Comparison of ENCODE assay signal across 21 mouse cellular contexts in genomic region chr13:118643138-118643537, GRCm38 (mm10). TPM values are rescaled to one million over a fixed set of nuclear protein-coding genes. Genes with fewer than 3 reads are reported as not detected.
A peak's percentile ranks its signal among the peaks of the same experiment; 100 is the strongest.
DNase-seq lines count a peak whose midpoint lies in the region; ATAC-seq and TF ChIP-seq lines count a peak whose summit lies in the region.
"Had no signal": no experiment of that assay in that cellular context is flagged by ENCODE, and none has a peak within 500 bp of the region (broad histone marks: within the 10 kb centered on the region; RNA-seq: fewer than 3 reads in every experiment).

No protein-coding gene starts in this region.

- H3K4me1 ChIP-seq in kidney, embryonic 14.5 days (ENCODE audit: control insufficient read depth, insufficient read depth, low read length): no peaks in the 10 kb centered on the region
- no peaks in the 10 kb centered on the region for H3K4me1 ChIP-seq in kidney, embryonic 16.5 days (ENCODE audit: insufficient read depth, low read length)
- peaks cover 3% of the 10 kb centered on the region; the same call in 1 of the 2 replicates for H3K4me1 ChIP-seq in kidney, adult 2 months (ENCODE audit: control insufficient read depth, insufficient read depth, low read length)
- H3K4me1 ChIP-seq: embryonic facial prominence, embryonic 13.5 days; embryonic facial prominence, embryonic 15.5 days; forebrain, embryonic 10.5 days; forebrain, embryonic 12.5 days had no signal

- no peak for DNase-seq in kidney, postnatal 14 days
- no peak for DNase-seq in kidney, adult 2 months
- DNase-seq: adrenal gland, adult 2 months; adrenal gland, postnatal 10 days; adrenal gland, postnatal 25 days; cerebellum, adult 11 months; cerebellum, adult 18-20 months; cerebellum, adult 8-10 months; cerebellum, adult 9-11 months; cerebellum, postnatal 14 days; cerebellum, postnatal 36 days; embryo, embryonic 11 days had no signal

- no peak overlapping the region for H3K27ac ChIP-seq in kidney, embryonic 14.5 days (ENCODE audit: low read depth, low read length)
- no peak overlapping the region for H3K27ac ChIP-seq in kidney, embryonic 16.5 days (ENCODE audit: low read length)
- no peak overlapping the region for H3K27ac ChIP-seq in kidney, adult 2 months (ENCODE audit: insufficient read depth, low read depth, low read length)
- H3K27ac ChIP-seq: embryonic facial prominence, embryonic 13.5 days; embryonic facial prominence, embryonic 15.5 days; forebrain, embryonic 10.5 days; forebrain, embryonic 12.5 days had no signal

- no peak overlapping the region for H3K4me3 ChIP-seq in kidney, embryonic 14.5 days (ENCODE audit: low read length)
- H3K4me3 ChIP-seq in kidney, embryonic 16.5 days (ENCODE audit: low read length): no peak overlapping the region
- no peak overlapping the region for H3K4me3 ChIP-seq in kidney, adult 2 months (ENCODE audit: insufficient read depth, low read depth, low read length)
- H3K4me3 ChIP-seq: embryonic facial prominence, embryonic 13.5 days; embryonic facial prominence, embryonic 15.5 days; erythroblast, embryonic 14.5 days; forebrain, embryonic 10.5 days; forebrain, embryonic 12.5 days had no signal

- H3K9me3 ChIP-seq in kidney, embryonic 14.5 days (ENCODE audit: control insufficient read depth, low read length): no peaks in the 10 kb centered on the region
- H3K9me3 ChIP-seq in kidney, embryonic 16.5 days (ENCODE audit: low read length): no peaks in the 10 kb centered on the region
- H3K9me3 ChIP-seq: embryonic facial prominence, embryonic 13.5 days; embryonic facial prominence, embryonic 15.5 days; forebrain, embryonic 10.5 days; forebrain, embryonic 12.5 days had no signal

- 30% methylated on average over 6 of the region's 6 CpGs for WGBS in kidney, embryonic 14.5 days
- 26% methylated on average over 6 of the region's 6 CpGs for WGBS in kidney, embryonic 16.5 days
- WGBS in kidney, adult 2 months: 25% methylated on average over 6 of the region's 6 CpGs

- no peaks in the 10 kb centered on the region for H3K27me3 ChIP-seq in kidney, embryonic 14.5 days (ENCODE audit: control insufficient read depth, insufficient read depth, low read length)
- H3K27me3 ChIP-seq in kidney, embryonic 16.5 days (ENCODE audit: insufficient read depth, low read length): no peaks in the 10 kb centered on the region
- H3K27me3 ChIP-seq in kidney, adult 2 months (replicated peaks; ENCODE audit: control insufficient read depth, insufficient read depth, low read length): no peaks in the 10 kb centered on the region
- H3K27me3 ChIP-seq: embryonic facial prominence, embryonic 13.5 days; embryonic facial prominence, embryonic 15.5 days; forebrain, embryonic 12.5 days had no signal

- TF ChIP-seq POLR2A in kidney, adult 2 months (IDR thresholded peaks at IDR 0.05; ENCODE audit: low read depth, low read length): no peak

- no peak overlapping the region for H3K9ac ChIP-seq in kidney, embryonic 14.5 days (ENCODE audit: low read depth, low read length)
- H3K9ac ChIP-seq in kidney, embryonic 16.5 days (replicated peaks; ENCODE audit: low read length): no peak overlapping the region
- H3K9ac ChIP-seq: embryonic facial prominence, embryonic 13.5 days; embryonic facial prominence, embryonic 15.5 days; forebrain, embryonic 12.5 days had no signal

- ATAC-seq in kidney, embryonic 14.5 days (ENCODE audit: low FRiP score, low TSS enrichment): peak; percentile 95
- ATAC-seq in kidney, embryonic 16.5 days (ENCODE audit: low FRiP score, low TSS enrichment): peak; percentile 91
- ATAC-seq: forebrain, embryonic 14.5 days; forebrain, embryonic 16.5 days had no signal

- no peak overlapping the region for H3K4me2 ChIP-seq in kidney, embryonic 14.5 days (replicated peaks; ENCODE audit: low read depth, low read length)
- no peak overlapping the region for H3K4me2 ChIP-seq in kidney, embryonic 16.5 days (replicated peaks; ENCODE audit: low read depth, low read length)
- H3K4me2 ChIP-seq: embryonic facial prominence, embryonic 13.5 days; embryonic facial prominence, embryonic 15.5 days; forebrain, embryonic 12.5 days had no signal

- no peaks in the 10 kb centered on the region for H3K36me3 ChIP-seq in kidney, embryonic 14.5 days (ENCODE audit: control insufficient read depth, insufficient read depth, low read length)
- H3K36me3 ChIP-seq in kidney, embryonic 16.5 days (ENCODE audit: insufficient read depth, low read length): no peaks in the 10 kb centered on the region
- no peaks in the 10 kb centered on the region for H3K36me3 ChIP-seq in kidney, adult 2 months (ENCODE audit: control insufficient read depth, insufficient read depth, low read length)
- H3K36me3 ChIP-seq: embryonic facial prominence, embryonic 13.5 days; embryonic facial prominence, embryonic 15.5 days; forebrain, embryonic 10.5 days; forebrain, embryonic 12.5 days had no signal

- no peak for TF ChIP-seq CTCF in kidney, adult 2 months (conservative IDR thresholded peaks at IDR 0.05; ENCODE audit: insufficient read depth, insufficient read length, low read depth, low read length)

RNA-seq across cellular contexts. Expression of gene Fgf10, which starts 26.5 kb away (rescaled TPM):
- 3.4 and 5.2 TPM in 2 replicates for polyA plus RNA-seq in kidney, embryonic 14.5 days (2014; fragmentation: Nextera tagmentation; extraction: Ambion mirVana)
- 4.3 and 5.4 TPM in 2 replicates for polyA plus RNA-seq in kidney, embryonic 16.5 days (2015; fragmentation: Nextera tagmentation; extraction: Ambion mirVana)
- 0.39 and 0.42 TPM in 2 replicates for polyA plus RNA-seq in kidney, adult 2 months (2012; rRNA removed)
- polyA plus RNA-seq: erythroblast, embryonic 14.5 days had no signal
